Mouse (Mus musculus) hindbrain, embryonic 13.5 days (tissue): Measurements from ENCODE around the gene Pmch. TPM values are rescaled to one million over a fixed set of nuclear protein-coding genes. Genes with fewer than 3 reads are reported as not detected.

Experiments
- ATAC-seq: fragments of 200-750 bp; cut with Nextera tagmentation; 2 replicates; pipeline ENCODE4 v1.8.0; 2017; ENCODE audit warnings: moderate TSS enrichment; ENCODE audit not compliant: low FRiP score
- H3K27ac ChIP-seq: fragments of 300-500 bp; sonication (generic); 2 replicates; pipeline ENCODE4 v1.5.1; 2015; ENCODE audit warnings: inconsistent platforms, mild to moderate bottlenecking, moderate library complexity
- H3K27me3 ChIP-seq: fragments of 300-500 bp; sonication (generic); 2 replicates; pipeline ENCODE4 v1.6.1; 2015; ENCODE audit warnings: mild to moderate bottlenecking, inconsistent platforms
- H3K36me3 ChIP-seq: fragments of 300-500 bp; sonication (generic); 2 replicates; pipeline ENCODE4 v1.6.1; 2015; ENCODE audit warnings: mild to moderate bottlenecking, inconsistent platforms
- H3K4me1 ChIP-seq: fragments of 300-500 bp; sonication (generic); replicated peaks from 2 replicates; pipeline ENCODE4 v1.6.1; 2015; ENCODE audit warnings: inconsistent platforms
- H3K4me2 ChIP-seq: fragments of 300-500 bp; sonication (generic); 2 replicates; pipeline ENCODE4 v1.6.1; 2015; ENCODE audit warnings: inconsistent platforms, mild to moderate bottlenecking, moderate library complexity
- H3K4me3 ChIP-seq: fragments of 300-500 bp; sonication (generic); 2 replicates; pipeline ENCODE4 v1.5.1; 2015; ENCODE audit warnings: mild to moderate bottlenecking, inconsistent platforms
- H3K9ac ChIP-seq: fragments of 300-500 bp; sonication (generic); 2 replicates; pipeline ENCODE4 v1.6.1; 2015; ENCODE audit warnings: mild to moderate bottlenecking, inconsistent platforms
- H3K9me3 ChIP-seq: fragments of 300-500 bp; sonication (generic); 2 replicates; pipeline ENCODE4 v1.6.1; 2016; ENCODE audit warnings: inconsistent platforms
- WGBS: fragments of 180-500 bp; shearing (Covaris S2); methylation state at CpG from one replicate; pipeline ENCODE4 v1.1.7; 2015; 5-methylcytosine and 5-hydroxymethylcytosine counted together
- polyA plus RNA-seq: library from polyadenylated mRNA; unstranded; fragments of >200 nt; fragmentation: Nextera tagmentation; extraction: Ambion mirVana; gene quantifications from 2 replicates; pipeline ENCODE4 v1.2.1, GENCODE M21; 2015

Gene Pmch
- polyA plus RNA-seq, result 0.54 and 2.4 TPM in 2 replicates

- Histone ChIP-seq H3K4me1 (no peaks in the 10 kb centered on the region), H3K36me3 (no peaks in the 10 kb centered on the region), H3K27ac (no peak within 1 kb of the TSS), H3K9me3 (no peaks in the 10 kb centered on the region), H3K9ac (no peak within 1 kb of the TSS), H3K4me3 (no peak within 1 kb of the TSS), H3K27me3 (no peaks in the 10 kb centered on the region), H3K4me2 (no peak within 1 kb of the TSS)
- WGBS, result 61% methylated on average over 5 of the region's 5 CpGs
- no peak for ATAC-seq
These were observed at the start of gene Pmch for GRCm38 (mm10) chr10:88090772-88091171. Pmch (plus strand) TSS chr10:88091072.

GRCm38 (mm10) chr10:88044297-88044696, 46.6 kb upstream of the Pmch start:
- Histone ChIP-seq H3K9me3 (no peaks in the 10 kb centered on the region), H3K4me3 (no peak overlapping the region), H3K27me3 (no peaks in the 10 kb centered on the region), H3K4me1 (no peaks in the 10 kb centered on the region), H3K4me2 (no peak overlapping the region), H3K9ac (no peak overlapping the region), H3K27ac (no peak overlapping the region), H3K36me3 (no peaks in the 10 kb centered on the region)
- 80% methylated on average over 4 of the region's 4 CpGs for WGBS
- ATAC-seq, result no peak

GRCm38 (mm10) chr10:88046098-88046771, 44.6 kb upstream of the Pmch start:
- H3K4me1 ChIP-seq, result no peaks in the 10 kb centered on the region
- H3K27ac ChIP-seq, result no peak overlapping the region
- ATAC-seq, result no peak
- no peak overlapping the region for H3K9ac ChIP-seq
- H3K4me2 ChIP-seq, result no peak overlapping the region
- H3K4me3 ChIP-seq, result no peak overlapping the region
- no peaks in the 10 kb centered on the region for H3K36me3 ChIP-seq
- H3K9me3 ChIP-seq, result no peaks in the 10 kb centered on the region
- no peaks in the 10 kb centered on the region for H3K27me3 ChIP-seq
- 52% methylated on average over 11 of the region's 11 CpGs for WGBS

- Histone ChIP-seq H3K27ac (no peak overlapping the region), H3K27me3 (no peaks in the 10 kb centered on the region), H3K9ac (no peak overlapping the region), H3K4me1 (no peaks in the 10 kb centered on the region), H3K4me2 (no peak overlapping the region), H3K4me3 (no peak overlapping the region), H3K9me3 (no peaks in the 10 kb centered on the region), H3K36me3 (no peaks in the 10 kb centered on the region)
- 89% methylated on average over 14 of the region's 14 CpGs for WGBS
- ATAC-seq, result no peak
These were observed 36.5 kb upstream of the Pmch start for GRCm38 (mm10) chr10:88054233-88054985.

- WGBS, result 87% methylated on average over 14 of the region's 14 CpGs
- Histone ChIP-seq H3K4me1 (no peaks in the 10 kb centered on the region), H3K4me3 (no peak overlapping the region), H3K27me3 (no peaks in the 10 kb centered on the region), H3K9me3 (no peaks in the 10 kb centered on the region), H3K4me2 (no peak overlapping the region), H3K27ac (no peak overlapping the region), H3K9ac (no peak overlapping the region), H3K36me3 (no peaks in the 10 kb centered on the region)
- ATAC-seq, result no peak
These were observed 33.8 kb upstream of the Pmch start for GRCm38 (mm10) chr10:88056950-88057649.

GRCm38 (mm10) chr10:88063436-88063835, 27.4 kb upstream of the Pmch start:
- WGBS, result 63% methylated on average over 4 of the region's 4 CpGs
- Histone ChIP-seq H3K4me2 (no peak overlapping the region), H3K4me1 (no peaks in the 10 kb centered on the region), H3K27ac (no peak overlapping the region), H3K27me3 (no peaks in the 10 kb centered on the region), H3K36me3 (no peaks in the 10 kb centered on the region), H3K4me3 (no peak overlapping the region), H3K9me3 (no peaks in the 10 kb centered on the region), H3K9ac (no peak overlapping the region)
- no peak for ATAC-seq

GRCm38 (mm10) chr10:88064872-88065271, 26.0 kb upstream of the Pmch start:
- H3K36me3 ChIP-seq, result no peaks in the 10 kb centered on the region
- H3K9me3 ChIP-seq, result no peaks in the 10 kb centered on the region
- H3K4me3 ChIP-seq, result no peak overlapping the region
- no peaks in the 10 kb centered on the region for H3K4me1 ChIP-seq
- H3K9ac ChIP-seq, result no peak overlapping the region
- no peak for ATAC-seq
- 75% methylated on average over 2 of the region's 2 CpGs for WGBS
- no peak overlapping the region for H3K27ac ChIP-seq
- no peaks in the 10 kb centered on the region for H3K27me3 ChIP-seq
- no peak overlapping the region for H3K4me2 ChIP-seq

- 83% methylated on average over 3 of the region's 3 CpGs for WGBS
- no peaks in the 10 kb centered on the region for H3K9me3 ChIP-seq
- no peak overlapping the region for H3K4me3 ChIP-seq
- no peak for ATAC-seq
- no peak overlapping the region for H3K27ac ChIP-seq
- H3K36me3 ChIP-seq, result no peaks in the 10 kb centered on the region
- H3K27me3 ChIP-seq, result no peaks in the 10 kb centered on the region
- H3K4me2 ChIP-seq, result no peak overlapping the region
- no peak overlapping the region for H3K9ac ChIP-seq
- H3K4me1 ChIP-seq, result no peaks in the 10 kb centered on the region
These were observed 23.5 kb upstream of the Pmch start for GRCm38 (mm10) chr10:88067377-88067776.

GRCm38 (mm10) chr10:88106169-88106568, 15.3 kb downstream of the Pmch start:
- H3K9me3 ChIP-seq, result no peaks in the 10 kb centered on the region

GRCm38 (mm10) chr10:88113290-88113689, 22.4 kb downstream of the Pmch start:
- no peaks in the 10 kb centered on the region for H3K27me3 ChIP-seq
- H3K9me3 ChIP-seq, result no peaks in the 10 kb centered on the region
- H3K4me2 ChIP-seq, result no peak overlapping the region
- H3K4me1 ChIP-seq, result no peaks in the 10 kb centered on the region
- no peak overlapping the region for H3K9ac ChIP-seq
- no peak for ATAC-seq
- no peak overlapping the region for H3K4me3 ChIP-seq
- 88% methylated on average over 2 of the region's 2 CpGs for WGBS
- no peak overlapping the region for H3K27ac ChIP-seq
- H3K36me3 ChIP-seq, result no peaks in the 10 kb centered on the region

More at GRCm38 (mm10) chr10:88106169-88106568, 15.3 kb downstream of the Pmch start:
- 91% methylated on average over 2 of the region's 2 CpGs for WGBS
- no peak overlapping the region for H3K9ac ChIP-seq
- H3K4me3 ChIP-seq, result no peak overlapping the region
- H3K4me1 ChIP-seq, result no peaks in the 10 kb centered on the region
- no peak for ATAC-seq
- H3K27ac ChIP-seq, result no peak overlapping the region
- no peaks in the 10 kb centered on the region for H3K36me3 ChIP-seq
- H3K4me2 ChIP-seq, result no peak overlapping the region
- no peaks in the 10 kb centered on the region for H3K27me3 ChIP-seq

- H3K4me2 ChIP-seq, result no peak overlapping the region
These were observed 28.8 kb downstream of the Pmch start for GRCm38 (mm10) chr10:88119721-88120120.

GRCm38 (mm10) chr10:88135630-88136029, 44.8 kb downstream of the Pmch start:
- H3K27ac ChIP-seq, result no peak overlapping the region
- no peaks in the 10 kb centered on the region for H3K4me1 ChIP-seq
- no peaks in the 10 kb centered on the region for H3K36me3 ChIP-seq
- H3K4me3 ChIP-seq, result no peak overlapping the region
- WGBS, result 96% methylated on average over 16 of the region's 16 CpGs
- H3K4me2 ChIP-seq, result no peak overlapping the region
- H3K9me3 ChIP-seq, result no peaks in the 10 kb centered on the region
- H3K9ac ChIP-seq, result no peak overlapping the region
- no peaks in the 10 kb centered on the region for H3K27me3 ChIP-seq
- ATAC-seq, result no peak

More at GRCm38 (mm10) chr10:88119721-88120120, 28.8 kb downstream of the Pmch start:
- no peak for ATAC-seq
- no peak overlapping the region for H3K9ac ChIP-seq
- no peaks in the 10 kb centered on the region for H3K36me3 ChIP-seq
- H3K27ac ChIP-seq, result no peak overlapping the region
- H3K9me3 ChIP-seq, result no peaks in the 10 kb centered on the region
- H3K4me3 ChIP-seq, result no peak overlapping the region
- H3K27me3 ChIP-seq, result no peaks in the 10 kb centered on the region
- H3K4me1 ChIP-seq, result no peaks in the 10 kb centered on the region
